Mouse (Mus musculus) forebrain, embryonic 14.5 days (tissue): ENCODE measurements around the gene Mief1. TPM values are rescaled to one million over a fixed set of nuclear protein-coding genes. Genes with fewer than 3 reads are reported as not detected.

Experiments used
- ATAC-seq: fragments of 200-750 bp; cut with Nextera tagmentation; 2 replicates; pipeline ENCODE4 v1.8.0; 2017; ENCODE audit warnings: mild to moderate bottlenecking, moderate library complexity
- DNase-seq: peaks from one replicate; pipeline ENCODE4 v3.0.0-alpha.2; 2015; ENCODE audit warnings: low spot score
- H3K27ac ChIP-seq: fragments of 300-500 bp; sonication (generic); 2 replicates; pipeline ENCODE4 v1.5.1; 2014; ENCODE audit warnings: low read depth, mild to moderate bottlenecking, control low read depth, low read length, moderate library complexity
- H3K27me3 ChIP-seq: fragments of 300-500 bp; sonication (generic); replicated peaks from 2 replicates; pipeline ENCODE4 v1.6.1; 2014; ENCODE audit warnings: low read length, control low read depth, mixed read lengths; ENCODE audit not compliant: control insufficient read depth, insufficient read depth
- H3K36me3 ChIP-seq: fragments of 300-500 bp; sonication (generic); 2 replicates; pipeline ENCODE4 v1.6.1; 2014; ENCODE audit warnings: low read length, control low read depth; ENCODE audit not compliant: control insufficient read depth, insufficient read depth
- H3K4me1 ChIP-seq: fragments of 300-500 bp; sonication (generic); 2 replicates; pipeline ENCODE4 v1.6.1; 2014; ENCODE audit warnings: antibody characterized with exemption, low read length, control low read depth; ENCODE audit not compliant: control insufficient read depth, insufficient read depth
- H3K4me2 ChIP-seq: fragments of 300-500 bp; sonication (generic); 2 replicates; pipeline ENCODE4 v1.6.1; 2014; ENCODE audit warnings: mild to moderate bottlenecking, control low read depth, low read length
- H3K4me3 ChIP-seq: fragments of 300-500 bp; sonication (generic); 2 replicates; pipeline ENCODE4 v1.5.1; 2014; ENCODE audit warnings: low read depth, low read length, control low read depth
- H3K9ac ChIP-seq: fragments of 300-500 bp; sonication (generic); 2 replicates; pipeline ENCODE4 v1.6.1; 2014; ENCODE audit warnings: mild to moderate bottlenecking, low read length, control low read depth, moderate library complexity
- H3K9me3 ChIP-seq: fragments of 300-500 bp; sonication (generic); replicated peaks from 2 replicates; pipeline ENCODE4 v1.6.1; 2016; ENCODE audit warnings: low read length, control low read depth, mixed read lengths; ENCODE audit not compliant: control insufficient read depth
- WGBS: fragments of 180-500 bp; shearing (Covaris S2); extraction: QIAGEN DNeasy Blood & Tissue Kit; methylation state at CpG from one replicate; pipeline ENCODE4 v1.1.7; 2014; 5-methylcytosine and 5-hydroxymethylcytosine counted together
- polyA plus RNA-seq: library from polyadenylated mRNA; unstranded; fragments of >200 nt; fragmentation: Nextera tagmentation; extraction: Ambion mirVana; gene quantifications from 2 replicates; pipeline ENCODE4 v1.2.1, GENCODE M21; 2014

Mief1 gene
- polyA plus RNA-seq, 1 experiment from 2014 or later: 28.3 TPM

DNA sequence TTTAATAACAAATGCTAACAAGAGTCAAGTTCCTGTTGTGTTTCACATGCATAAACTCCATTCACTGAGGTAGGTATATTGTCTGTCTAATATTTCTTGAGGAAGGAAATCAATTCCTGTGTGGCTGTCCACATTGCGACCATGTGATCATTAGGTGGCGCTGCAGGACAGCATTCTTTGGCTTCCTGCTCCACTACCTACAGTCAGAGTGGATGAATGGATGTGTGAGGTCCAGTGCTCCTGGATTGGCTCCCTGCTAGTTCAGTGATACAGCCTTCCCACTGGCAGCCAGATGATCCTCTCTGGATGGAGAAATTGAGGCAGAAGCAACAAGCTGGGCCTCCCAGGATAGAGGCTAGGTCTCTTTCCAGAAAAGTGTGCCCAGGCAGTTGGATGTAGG is 32.5 kb downstream of the Mief1 start:
- peaks cover 5% of the 10 kb centered on the region; the same call in 1 of the 2 replicates for H3K4me1 ChIP-seq
- no peak overlapping the region for H3K4me3 ChIP-seq
- H3K27ac ChIP-seq: no peak overlapping the region
- 0 out of 2 replicates have a peak, but pooled peaks cover under 1% of the 10 kb centered on the region for H3K36me3 ChIP-seq
- 0% methylated on average over 2 of the region's 2 CpGs for WGBS
- H3K9ac ChIP-seq: no peak overlapping the region
- H3K9me3 ChIP-seq: no peaks in the 10 kb centered on the region
- H3K27me3 ChIP-seq: no peaks in the 10 kb centered on the region
- H3K4me2 ChIP-seq: no peak overlapping the region
- DNase-seq: peak; percentile 88
- 0 out of 2 replicates have a peak, but pooled peaks have one; percentile 43 for ATAC-seq

DNA sequence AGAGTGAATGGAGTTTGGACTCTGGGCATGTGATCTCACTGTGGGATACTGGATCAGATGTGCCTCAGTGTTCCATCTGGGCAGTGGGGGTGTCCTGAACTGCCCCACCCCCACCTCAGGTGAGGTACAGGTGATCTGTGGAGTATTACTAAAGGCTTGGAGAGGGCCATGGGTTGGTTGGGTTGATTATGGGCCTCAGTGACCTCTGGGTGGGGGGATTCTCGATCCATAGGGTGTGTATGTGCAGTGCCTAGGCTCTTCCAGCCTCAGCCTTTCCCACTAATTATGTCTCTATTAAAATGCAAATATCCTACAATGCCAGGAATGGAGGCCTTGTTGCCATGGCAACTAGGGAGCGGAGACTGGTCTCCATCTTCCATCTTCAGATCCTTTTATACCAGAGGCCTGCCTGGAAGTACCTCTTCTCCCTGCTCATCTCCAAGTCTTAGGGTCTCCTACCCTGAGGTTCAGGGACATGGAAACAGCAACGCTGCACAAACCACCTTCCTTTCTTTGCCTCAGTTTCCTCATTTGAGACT is 38.1 kb downstream of the Mief1 start:
- no peak overlapping the region for H3K4me3 ChIP-seq
- no peaks in the 10 kb centered on the region for H3K36me3 ChIP-seq
- H3K27ac ChIP-seq: no peak overlapping the region
- H3K4me1 ChIP-seq: peaks cover 4% of the 10 kb centered on the region; the same call in 1 of the 2 replicates
- WGBS: 37% methylated on average over 3 of the region's 3 CpGs
- 0 out of 2 replicates have a peak, but pooled peaks cover 2% of the 10 kb centered on the region for H3K27me3 ChIP-seq
- no peak overlapping the region for H3K4me2 ChIP-seq
- ATAC-seq (0 out of 2 replicates have a peak, but pooled peaks have one; percentile 40), DNase-seq (peak; percentile 76)
- no peaks in the 10 kb centered on the region for H3K9me3 ChIP-seq
- H3K9ac ChIP-seq: no peak overlapping the region

DNA sequence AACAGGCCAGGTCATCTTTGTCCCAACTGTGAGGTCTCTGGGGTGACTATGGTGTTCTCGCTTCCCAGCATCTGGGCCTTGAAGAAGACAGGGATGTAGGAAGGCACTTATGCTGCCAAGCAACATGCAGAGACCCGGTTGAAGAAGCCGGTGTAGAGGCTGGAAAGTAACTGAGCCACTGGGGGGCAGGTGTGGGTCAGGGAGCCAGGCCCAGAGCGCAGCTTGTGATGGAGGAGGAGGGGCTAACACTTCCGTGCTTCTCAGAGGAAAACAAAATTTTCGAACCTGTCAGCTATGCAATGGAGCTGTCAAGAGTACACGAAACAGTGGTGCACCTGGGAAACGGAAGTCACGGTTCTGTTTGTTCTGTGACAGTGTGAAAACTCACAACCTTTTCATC is 43.3 kb downstream of the Mief1 start:
- no peak for ATAC-seq
- Histone ChIP-seq H3K36me3 (no peaks in the 10 kb centered on the region), H3K9ac (no peak overlapping the region), H3K4me3 (no peak overlapping the region), H3K9me3 (no peaks in the 10 kb centered on the region), H3K4me1 (peaks cover 2% of the 10 kb centered on the region; the same call in 1 of the 2 replicates), H3K27me3 (0 out of 2 replicates have a peak, but pooled peaks cover 2% of the 10 kb centered on the region), H3K27ac (no peak overlapping the region), H3K4me2 (no peak overlapping the region)
- WGBS: 49% methylated on average over 9 of the region's 9 CpGs
- DNase-seq: no peak

DNA sequence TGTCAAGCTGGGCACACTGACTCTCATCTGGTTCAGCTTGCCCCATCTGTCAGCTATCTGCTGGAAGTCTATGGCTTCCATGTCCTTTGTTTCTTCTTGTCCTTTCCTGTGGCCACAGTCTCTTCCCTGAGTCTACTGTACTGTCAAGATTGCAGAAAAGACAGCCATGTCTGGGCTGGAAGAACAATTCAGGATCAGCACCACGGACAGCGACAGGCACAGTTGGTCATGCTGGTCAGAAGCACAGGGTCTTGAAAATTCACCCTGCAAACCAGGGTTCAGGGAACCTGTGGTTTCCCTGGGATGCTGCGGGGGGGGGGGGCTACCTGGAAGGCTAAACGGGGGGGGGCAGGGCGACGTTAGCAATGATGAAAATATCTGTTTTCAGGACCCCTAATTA is 43.8 kb downstream of the Mief1 start:
- 0 out of 2 replicates have a peak, but pooled peaks cover 2% of the 10 kb centered on the region for H3K27me3 ChIP-seq
- H3K9ac ChIP-seq: no peak overlapping the region
- ATAC-seq: no peak
- 0% methylated on average over 6 of the region's 6 CpGs for WGBS
- no peaks in the 10 kb centered on the region for H3K36me3 ChIP-seq
- H3K4me3 ChIP-seq: no peak overlapping the region
- DNase-seq: no peak
- no peaks in the 10 kb centered on the region for H3K9me3 ChIP-seq
- no peaks in the 10 kb centered on the region for H3K4me1 ChIP-seq
- H3K27ac ChIP-seq: no peak overlapping the region
- H3K4me2 ChIP-seq: no peak overlapping the region

DNA sequence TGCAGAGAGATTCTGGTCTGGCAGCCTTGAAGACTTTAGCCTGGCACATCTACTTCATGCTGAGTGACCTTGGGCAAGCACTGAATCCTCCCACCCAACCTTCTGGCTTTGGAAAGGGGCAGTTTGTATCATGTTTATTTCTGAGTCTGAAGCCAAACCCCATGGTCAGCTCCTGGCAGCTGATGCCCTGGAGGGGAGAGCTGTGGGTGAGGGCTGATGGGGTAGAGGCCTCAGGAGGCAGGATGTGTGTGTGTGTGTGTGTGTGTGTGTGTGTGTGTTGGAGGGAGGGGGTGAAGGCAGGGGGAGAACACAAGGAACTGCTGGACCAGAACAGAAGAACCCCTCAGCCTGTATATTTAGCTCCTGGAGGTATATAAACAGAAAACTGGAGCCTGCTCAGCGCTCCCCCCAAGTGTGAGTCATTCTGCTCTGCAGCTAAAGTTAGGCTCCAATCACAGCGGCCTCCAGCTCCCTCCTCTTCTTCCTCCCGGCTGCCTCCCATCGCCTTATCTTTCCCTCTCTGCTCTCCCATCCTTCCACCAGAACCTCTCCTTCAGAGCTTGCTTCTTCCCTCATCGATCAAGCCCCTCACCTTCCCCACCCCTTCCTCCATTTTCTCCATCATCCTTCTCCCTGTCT is 44.4 kb downstream of the Mief1 start:
- H3K4me3 ChIP-seq: no peak overlapping the region
- WGBS: 71% methylated on average over 5 of the region's 5 CpGs
- no peaks in the 10 kb centered on the region for H3K9me3 ChIP-seq
- H3K9ac ChIP-seq: no peak overlapping the region
- H3K27ac ChIP-seq: no peak overlapping the region
- 0 out of 2 replicates have a peak, but pooled peaks cover 2% of the 10 kb centered on the region for H3K27me3 ChIP-seq
- H3K36me3 ChIP-seq: no peaks in the 10 kb centered on the region
- ATAC-seq: no peak
- no peak for DNase-seq
- no peak overlapping the region for H3K4me2 ChIP-seq
- H3K4me1 ChIP-seq: no peaks in the 10 kb centered on the region

DNA sequence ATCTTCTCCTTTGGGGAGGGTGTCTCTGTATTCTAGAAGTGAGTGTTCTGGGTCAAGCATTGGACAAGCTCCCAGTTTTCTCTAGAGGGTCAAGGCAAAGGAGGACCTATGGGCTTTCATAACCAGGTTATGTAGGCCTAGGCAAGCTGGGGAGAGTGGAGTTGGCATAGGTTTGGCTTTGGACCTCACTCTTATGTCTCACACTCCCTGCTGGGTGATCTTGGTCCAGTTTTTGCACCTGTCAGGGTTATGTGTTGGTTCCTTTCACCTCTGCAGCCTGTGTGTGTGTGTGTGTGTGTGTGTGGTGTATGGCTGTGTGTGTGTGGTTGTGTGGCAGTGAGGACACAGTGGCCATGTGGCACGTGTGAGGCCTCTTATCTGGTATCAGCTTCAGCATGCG is 45.2 kb downstream of the Mief1 start:
- 0 out of 2 replicates have a peak, but pooled peaks cover under 1% of the 10 kb centered on the region for H3K27me3 ChIP-seq
- DNase-seq: no peak
- H3K27ac ChIP-seq: no peak overlapping the region
- WGBS: 73% methylated on average over 2 of the region's 2 CpGs
- H3K4me2 ChIP-seq: no peak overlapping the region
- H3K9me3 ChIP-seq: no peaks in the 10 kb centered on the region
- no peaks in the 10 kb centered on the region for H3K4me1 ChIP-seq
- H3K9ac ChIP-seq: no peak overlapping the region
- H3K4me3 ChIP-seq: no peak overlapping the region
- no peaks in the 10 kb centered on the region for H3K36me3 ChIP-seq
- ATAC-seq: no peak

DNA sequence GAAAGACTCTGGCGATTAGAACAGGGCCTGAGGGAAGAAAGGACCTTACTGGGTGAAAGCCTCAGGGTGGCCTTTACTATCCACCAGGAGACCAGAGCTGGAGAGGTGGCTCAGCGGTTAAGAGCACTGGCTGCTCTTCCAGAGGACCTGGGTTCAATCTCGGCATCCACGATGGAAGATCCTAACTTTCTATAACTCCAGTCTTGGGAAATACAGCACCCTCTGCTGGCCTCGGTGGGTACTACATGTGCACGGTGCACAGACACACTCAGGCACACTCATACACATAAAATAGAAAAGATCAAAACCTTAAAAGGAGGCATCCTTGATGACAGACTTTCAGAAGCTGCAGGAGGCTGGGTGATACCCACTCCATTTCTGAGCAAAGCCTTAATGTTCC is 46.8 kb downstream of the Mief1 start:
- Histone ChIP-seq H3K9me3 (no peaks in the 10 kb centered on the region), H3K36me3 (no peaks in the 10 kb centered on the region), H3K27ac (no peak overlapping the region), H3K4me1 (no peaks in the 10 kb centered on the region), H3K4me2 (no peak overlapping the region), H3K9ac (no peak overlapping the region), H3K4me3 (no peak overlapping the region), H3K27me3 (peaks cover 11% of the 10 kb centered on the region)
- DNase-seq (peak; percentile 60), ATAC-seq (peak; percentile 20; the same call in 1 of the 2 replicates)
- WGBS: 16% methylated on average over 6 of the region's 6 CpGs

DNA sequence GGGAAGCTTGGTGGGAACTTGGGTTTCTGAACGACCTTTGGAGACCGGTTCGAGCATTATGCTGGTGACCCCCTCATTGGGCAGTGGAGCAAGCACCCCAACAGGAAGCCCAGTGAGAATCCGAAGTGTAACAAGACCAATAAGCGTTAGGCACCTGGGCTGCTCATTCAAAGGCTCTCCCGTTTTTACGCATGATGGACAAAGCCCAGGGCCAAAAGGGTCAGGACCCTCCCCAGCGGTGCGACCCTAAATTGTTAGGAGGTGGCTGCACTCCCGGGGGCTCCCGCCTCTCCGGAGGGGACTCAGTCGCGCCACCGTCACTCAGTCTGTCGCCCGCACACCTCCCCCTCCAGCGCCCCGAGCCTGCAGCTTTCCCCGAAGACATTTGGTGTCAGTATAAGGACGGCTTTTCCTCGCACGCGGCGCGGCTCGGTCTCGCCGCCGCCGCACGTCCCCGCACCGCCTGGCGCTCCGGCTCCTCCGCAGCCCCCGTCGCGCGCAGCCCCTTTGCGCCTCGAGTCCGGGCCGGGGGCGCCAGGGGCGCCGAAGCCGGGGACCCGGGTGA is 53.1 kb downstream of the Mief1 start, which contains the start of gene Cacna1i:
Gene Cacna1i (plus strand): TSS at position 388 of the 565 bp plus-strand sequence.
- Histone ChIP-seq H3K9me3 (no peaks in the 10 kb centered on the region), H3K27ac (no peak within 1 kb of the TSS), H3K4me1 (no peaks in the 10 kb centered on the region), H3K9ac (peak within 1 kb of the TSS; percentile 67), H3K4me2 (peak within 1 kb of the TSS; percentile 78), H3K36me3 (no peaks in the 10 kb centered on the region), H3K4me3 (peak within 1 kb of the TSS; percentile 47), H3K27me3 (peaks cover 52% of the 10 kb centered on the region)
- ATAC-seq (peak; percentile 78), DNase-seq (peak; percentile 74)
- WGBS: under 1% methylated on average over 50 of the region's 50 CpGs

DNA sequence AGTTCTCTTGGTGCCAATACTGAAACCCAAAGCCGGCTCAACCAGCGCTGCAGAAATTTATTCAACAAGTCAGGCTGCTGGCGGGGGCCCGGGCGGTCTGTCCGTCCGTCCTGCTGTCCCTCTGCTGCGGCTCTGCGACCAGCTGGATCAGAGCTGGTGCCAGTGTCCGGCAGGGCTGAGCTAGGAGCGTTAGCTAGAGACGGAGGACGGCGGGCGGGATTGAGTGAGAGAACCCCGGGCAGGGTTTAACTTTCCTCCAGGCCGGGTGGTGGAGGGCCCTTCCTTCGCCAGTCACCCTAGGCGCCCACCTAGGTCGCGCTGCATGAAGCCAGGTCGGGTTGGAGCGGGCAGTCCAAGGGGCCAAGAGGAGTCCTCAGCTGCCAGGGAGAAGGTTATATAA is 54.2 kb downstream of the Mief1 start:
- H3K27ac ChIP-seq: no peak overlapping the region
- WGBS: under 1% methylated on average over 22 of the region's 23 CpGs
- peaks cover 52% of the 10 kb centered on the region for H3K27me3 ChIP-seq
- H3K9me3 ChIP-seq: no peaks in the 10 kb centered on the region
- no peaks in the 10 kb centered on the region for H3K4me1 ChIP-seq
- ATAC-seq (no peak), DNase-seq (no peak)
- H3K4me2 ChIP-seq: peak overlapping the region; percentile 78
- H3K9ac ChIP-seq: peak overlapping the region; percentile 67
- no peaks in the 10 kb centered on the region for H3K36me3 ChIP-seq
- H3K4me3 ChIP-seq: peak overlapping the region; percentile 47
